Mouse (Mus musculus) ES-E14 (cell line): ENCODE measurements at regions not wholly inside any gene's neighbourhood (a gene's known extent, or its start where the extent isn't known, plus 50 kb on each side); places are given as distances from the start of the nearest gene placed in this dataset.

Source experiments
- DNase-seq: peaks from one replicate; pipeline ENCODE4 v3.0.0-alpha.2; 2013; ENCODE audit warnings: low read depth, low spot score
- H3K27ac ChIP-seq: 2 replicates; pipeline ENCODE4 v1.5.1; 2012; ENCODE audit warnings: low read depth, mild to moderate bottlenecking, low read length, moderate library complexity, mixed read lengths; ENCODE audit not compliant: poor library complexity, insufficient read depth, severe bottlenecking
- H3K36me3 ChIP-seq: 2 replicates; pipeline ENCODE4 v1.6.1; 2012; ENCODE audit warnings: mild to moderate bottlenecking, low read length, moderate library complexity, mixed read lengths; ENCODE audit not compliant: control insufficient read depth, poor library complexity, insufficient read depth, severe bottlenecking
- H3K4me1 ChIP-seq, 2 experiments: fragments of 150-350 bp in 1 of 2; sonication (generic) in 1 of 2; 2 replicates each; pipeline ENCODE4 v1.6.1; 2012; ENCODE audit warnings: low read length in 2 of 2, mild to moderate bottlenecking in 1 of 2, mixed read lengths in 1 of 2; ENCODE audit not compliant: control insufficient read depth in 2 of 2, insufficient read depth in 2 of 2, poor library complexity in 1 of 2
- H3K4me3 ChIP-seq, 2 experiments: fragments of 150-350 bp in 1 of 2; sonication (generic) in 1 of 2; 2 replicates each; pipeline ENCODE4 v1.5.1; 2012; ENCODE audit warnings: low read length in 2 of 2, low read depth in 1 of 2, mild to moderate bottlenecking in 1 of 2, mixed read lengths in 1 of 2; ENCODE audit not compliant: insufficient read depth in 1 of 2, poor library complexity in 1 of 2, severe bottlenecking in 1 of 2
- H3K9ac ChIP-seq: 2 replicates; pipeline ENCODE4 v1.6.1; 2012; ENCODE audit warnings: low read depth, mild to moderate bottlenecking, low read length, mixed read lengths; ENCODE audit not compliant: poor library complexity, insufficient read depth, severe bottlenecking
- H3K9me3 ChIP-seq: fragments of 150-350 bp; sonication (generic); 2 replicates; pipeline ENCODE4 v1.6.1; 2012; ENCODE audit warnings: low read depth, mild to moderate bottlenecking, low read length; ENCODE audit not compliant: control insufficient read depth, insufficient read depth
- CHD2 ChIP-seq: IDR thresholded peaks from 2 replicates; pipeline ENCODE4 v1.6.1; 2014; ENCODE audit warnings: mild to moderate bottlenecking, low read depth, low read length, inconsistent platforms
- HCFC1 ChIP-seq: IDR thresholded peaks from 2 replicates; pipeline ENCODE4 v1.6.1; 2012; ENCODE audit warnings: low read length, inconsistent platforms, borderline replicate concordance; ENCODE audit not compliant: insufficient read depth
- MAFK ChIP-seq: IDR thresholded peaks from 2 replicates; pipeline ENCODE4 v1.6.1; 2014; ENCODE audit warnings: mild to moderate bottlenecking, low read depth, low read length, inconsistent platforms; ENCODE audit not compliant: insufficient read depth
- ZC3H11A ChIP-seq: IDR thresholded peaks from 2 replicates; pipeline ENCODE4 v1.6.1; 2012; ENCODE audit warnings: low read depth, mild to moderate bottlenecking, inconsistent platforms, low read length, borderline replicate concordance
- ZNF384 ChIP-seq: IDR thresholded peaks from 2 replicates; pipeline ENCODE4 v1.6.1; 2012; ENCODE audit warnings: low read depth, low read length, inconsistent platforms
- in situ Hi-C, 2 experiments: fragments of 600-800 bp; cut with MboI; formaldehyde crosslinking; loops; one replicate each; pipeline ENCODE4 v1.15.1; 2025; ENCODE audit warnings: low sequenced_read_pairs in 2 of 2, inconsistent platforms in 1 of 2; ENCODE audit not compliant: unreplicated experiment in 2 of 2

- DNase-seq = no peak
- no peak for TF ChIP-seq CHD2
- no peak for TF ChIP-seq ZC3H11A
- TF ChIP-seq ZNF384 = no peak
- no peak for TF ChIP-seq MAFK
- TF ChIP-seq HCFC1 = no peak
Measured at GRCm38 (mm10) chr3:68815621-68816020, 53.8 kb upstream of the 1110032F04Rik start.

DNA sequence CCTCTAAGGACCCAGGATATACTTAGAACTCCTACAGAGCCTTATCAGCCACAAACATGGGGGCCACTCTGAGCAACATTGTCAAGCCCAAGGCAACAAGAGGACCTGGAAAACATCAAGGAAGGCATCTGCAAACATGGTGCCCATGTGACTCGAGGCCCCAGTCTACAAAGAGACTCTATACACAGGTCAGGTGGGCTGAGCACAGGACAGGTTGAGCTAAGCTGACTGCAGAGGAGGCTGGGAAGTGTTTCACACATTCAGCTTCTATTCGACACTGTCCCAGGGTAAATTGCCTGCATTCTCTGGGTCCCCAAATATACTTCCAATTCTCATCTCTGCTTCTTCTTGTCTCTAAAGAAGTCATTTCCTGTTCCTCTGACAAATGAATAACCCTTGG is 52.1 kb upstream of the 1110032F04Rik start:
- Histone ChIP-seq H3K9ac (no peak overlapping the region), H3K4me1 (0 out of 4 replicates have a peak, but pooled peaks cover 0 to 2% of the 10 kb centered on the region in 2 experiments), H3K9me3 (no peaks in the 10 kb centered on the region), H3K4me3 (no peak overlapping the region), H3K27ac (no peak overlapping the region), H3K36me3 (no peaks in the 10 kb centered on the region)
- DNase-seq = no peak
- no peak for TF ChIP-seq ZNF384
- in situ Hi-C loops = no loop called here

More at GRCm38 (mm10) chr3:68815621-68816020, 53.8 kb upstream of the 1110032F04Rik start:
- Histone ChIP-seq H3K36me3 (no peaks in the 10 kb centered on the region), H3K4me1 (0 out of 4 replicates have a peak, but pooled peaks cover 0 to 1% of the 10 kb centered on the region in 2 experiments), H3K27ac (no peak overlapping the region), H3K9me3 (no peaks in the 10 kb centered on the region), H3K4me3 (no peak overlapping the region), H3K9ac (no peak overlapping the region)
- in situ Hi-C loops = no loop called here
